Mouse (Mus musculus): Measurements from ENCODE around the gene Duox2.

The Duox2 gene

DNA sequence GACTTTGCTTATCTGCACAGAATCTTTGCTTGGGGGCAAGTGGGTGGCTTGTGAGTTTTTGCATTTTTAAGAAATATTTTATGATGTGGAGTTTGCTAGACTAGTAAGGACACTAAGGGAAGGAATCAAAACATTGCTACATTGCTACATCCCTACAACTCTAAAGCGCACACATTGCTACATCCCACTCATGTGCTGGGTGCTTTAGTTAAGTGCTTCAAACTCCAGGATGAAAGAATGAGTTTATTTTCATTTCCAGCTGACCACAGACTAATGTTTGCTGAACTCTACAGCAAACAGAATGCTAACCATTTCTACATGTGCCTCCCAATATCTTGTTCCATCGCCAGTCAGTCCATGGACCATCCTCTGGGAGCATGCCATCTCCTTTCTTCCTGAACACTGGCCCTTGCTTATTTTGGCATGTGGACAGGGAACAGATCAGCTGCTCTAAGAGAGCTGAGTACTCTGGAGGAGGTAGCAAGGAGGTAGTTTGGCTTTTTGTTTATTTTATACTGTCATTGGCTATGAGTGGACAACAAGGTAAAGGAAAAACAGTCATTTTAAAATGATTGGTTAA, 60.3 kb downstream of the Duox2 start:
- in situ Hi-C loops (cut with MboI), result no loop called here

DNA sequence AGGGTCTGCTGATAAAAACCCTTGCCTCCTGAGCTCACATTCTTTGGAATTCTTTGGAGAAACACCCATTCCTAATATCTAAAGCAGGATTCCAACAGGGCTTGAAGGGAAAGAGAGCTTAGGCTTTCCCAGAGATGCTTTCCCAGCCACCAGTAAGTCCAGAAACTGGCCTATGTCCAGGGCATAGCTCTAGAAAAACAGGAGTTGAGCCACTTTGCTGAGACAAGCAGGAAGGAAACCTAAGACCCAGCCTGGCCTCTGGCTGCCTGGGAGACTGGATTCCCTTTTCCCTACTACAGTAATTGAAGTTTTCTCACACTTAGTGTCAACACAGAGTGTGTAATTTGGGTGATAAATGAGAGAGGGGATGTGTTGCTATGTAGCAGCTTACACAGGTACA, 61.9 kb downstream of the Duox2 start:
- in situ Hi-C loops (cut with MboI), result no loop called here

DNA sequence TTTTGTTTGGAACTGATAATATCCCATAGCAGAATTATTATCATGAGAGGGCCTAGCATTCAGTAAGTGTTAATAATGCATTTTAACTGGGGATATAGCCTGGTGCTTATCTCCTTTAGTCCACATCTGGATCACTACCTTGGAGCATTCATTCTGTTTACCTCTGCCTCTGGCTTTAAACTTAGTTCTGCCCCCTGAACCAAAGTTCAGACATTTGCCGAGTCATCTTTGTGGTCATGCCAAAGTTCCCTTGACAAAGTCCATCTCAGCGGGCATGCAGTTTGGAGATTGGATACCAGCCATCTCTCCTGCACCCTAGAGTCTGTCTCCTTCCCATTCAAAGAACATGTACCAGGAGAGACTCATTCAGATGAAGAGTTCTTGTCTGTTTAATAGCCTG, 62.8 kb downstream of the Duox2 start:
- in situ Hi-C loops (cut with MboI), result no loop called here

DNA sequence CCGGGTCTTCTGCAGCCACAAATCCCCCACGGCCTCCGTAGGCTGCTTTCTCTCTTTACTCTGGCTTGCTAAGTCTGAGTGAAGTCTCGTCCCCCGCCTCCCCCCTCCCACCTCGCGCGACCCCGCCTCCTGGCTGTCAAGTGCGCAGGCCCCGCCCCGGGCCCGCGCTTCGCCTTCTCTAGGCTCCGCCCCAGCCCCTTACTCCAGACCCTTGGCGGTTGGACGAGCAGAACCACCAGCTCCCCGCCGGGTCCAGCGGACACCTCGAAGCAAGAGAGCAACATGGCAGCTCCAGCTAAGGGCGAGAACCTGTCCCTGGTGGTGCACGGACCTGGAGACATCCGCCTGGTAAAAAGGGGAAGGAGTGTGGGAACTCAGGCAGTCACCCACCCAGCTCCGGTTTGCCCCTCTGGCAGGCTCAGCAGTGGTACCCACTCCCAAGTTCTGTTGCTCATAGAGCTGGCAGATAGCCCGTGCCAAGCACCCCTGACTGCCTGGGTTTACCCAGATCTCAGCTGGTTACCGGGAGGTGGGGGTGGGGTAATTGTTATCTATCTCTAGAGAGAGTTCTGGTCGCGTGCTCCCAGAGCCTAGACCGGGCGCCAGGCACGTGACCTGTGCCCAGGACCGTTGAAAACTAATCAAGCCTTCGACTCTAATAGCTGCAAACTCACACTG, 63.5 kb downstream of the Duox2 start, which contains the start of gene Sord:
Sord (plus strand) TSS at position 139 of the 678 bp plus-strand sequence.
- in situ Hi-C loops (cut with MboI), result no loop called here

GRCm38 (mm10) chr2:122233759-122234557, 64.3 kb downstream of the Duox2 start:
- in situ Hi-C loops (cut with MboI), result no loop called here

DNA sequence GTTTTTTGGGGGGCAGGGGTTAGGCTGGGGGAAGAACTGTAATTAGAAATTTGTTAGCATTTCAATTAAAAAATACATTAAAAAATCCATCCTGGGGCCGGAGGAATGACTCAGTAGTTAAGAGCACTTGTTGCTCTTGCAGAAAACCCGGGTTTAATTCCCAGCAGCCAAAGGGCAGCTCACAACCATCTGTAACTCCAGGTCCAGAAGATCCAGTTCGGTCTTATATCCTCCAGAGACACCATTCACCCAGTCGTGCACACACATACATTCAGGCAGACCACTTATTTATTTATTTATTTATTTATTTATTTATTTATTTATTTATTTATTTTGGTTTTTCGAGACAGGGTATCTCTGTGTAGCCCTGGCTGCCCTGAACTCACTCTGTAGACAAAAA, 64.9 kb downstream of the Duox2 start:
- in situ Hi-C loops (cut with MboI), result no loop called here

- in situ Hi-C loops (cut with MboI), result no loop called here
Measured at GRCm38 (mm10) chr2:122231616-122232015, 66.6 kb downstream of the Duox2 start.

GRCm38 (mm10) chr2:122230395-122230794, 67.9 kb downstream of the Duox2 start:
- in situ Hi-C loops (cut with MboI), result no loop called here

All from mature B cell (primary cell).